Mouse (Mus musculus) forebrain, embryonic 10.5 days (tissue): ENCODE results near the gene Nomo1. TPM values are rescaled to one million over a fixed set of nuclear protein-coding genes. Genes with fewer than 3 reads are reported as not detected.

ENCODE experiments used
- polyA plus RNA-seq: library from polyadenylated mRNA; unstranded; fragments of >200 nt; fragmentation: Nextera tagmentation; extraction: Ambion mirVana; gene quantifications from 2 replicates; pipeline ENCODE4 v1.2.1, GENCODE M21; 2016

The Nomo1 gene
- polyA plus RNA-seq, 1 experiment from 2014 or later: 33.7 TPM

Other genes with a start within 250 kb of the Nomo1 start
- 1.7 and 2.7 TPM in 2 replicates for gene Lmtk3, start 250.0 kb upstream of the Nomo1 start, polyA plus RNA-seq
- gene Sult2b1, start 249.0 kb upstream of the Nomo1 start, polyA plus RNA-seq: 1.6 and 2.3 TPM in 2 replicates
- gene Cyth2, start 219.1 kb upstream of the Nomo1 start, polyA plus RNA-seq: 132 and 136 TPM in 2 replicates
- gene Kcnj14, start 208.9 kb upstream of the Nomo1 start, polyA plus RNA-seq: 0.76 and 0.78 TPM in 2 replicates
- 132 and 137 TPM in 2 replicates for gene Grwd1, start 202.8 kb upstream of the Nomo1 start, polyA plus RNA-seq
- gene Kdelr1, start 160.9 kb upstream of the Nomo1 start, polyA plus RNA-seq: 34.1 and 37.0 TPM in 2 replicates
- 0.09 TPM in 2 replicates for gene Grin2d, start 155.3 kb upstream of the Nomo1 start, polyA plus RNA-seq
- 1.3 and 1.9 TPM in 2 replicates for gene Syngr4, start 137.0 kb upstream of the Nomo1 start, polyA plus RNA-seq
- 4.2 and 4.8 TPM in 2 replicates for gene Tmem143, start 136.8 kb upstream of the Nomo1 start, polyA plus RNA-seq
- gene Emp3, start 112.3 kb upstream of the Nomo1 start, polyA plus RNA-seq: 8.5 and 9.7 TPM in 2 replicates
- 5.2 TPM in 2 replicates for gene Ccdc114, start 109.6 kb upstream of the Nomo1 start, polyA plus RNA-seq
- gene Abcc6, start 3.4 kb upstream of the Nomo1 start, polyA plus RNA-seq: 0.10 and 0.33 TPM in 2 replicates
- gene Kcnj11, start 67.1 kb downstream of the Nomo1 start, polyA plus RNA-seq: 0.12 and 0.54 TPM in 2 replicates
- gene Abcc8, start 146.3 kb downstream of the Nomo1 start, polyA plus RNA-seq: 1.5 TPM in 2 replicates
- 3.6 and 4.4 TPM in 2 replicates for gene Ush1c, start 204.8 kb downstream of the Nomo1 start, polyA plus RNA-seq
- 0.07 TPM in 1 of 2 replicates, not detected in the other for gene Otog, start 207.3 kb downstream of the Nomo1 start, polyA plus RNA-seq